ENCODE assay signal across 17 mouse cellular contexts in genomic region chr5:40331237-40331636, GRCm38 (mm10).
A peak's percentile ranks its signal among the peaks of the same experiment; 100 is the strongest.
DNase-seq lines count a peak whose midpoint lies in the region; ATAC-seq and TF ChIP-seq lines count a peak whose summit lies in the region.
"Had no signal": no experiment of that assay in that cellular context is flagged by ENCODE, and none has a peak within 500 bp of the region (broad histone marks: within the 10 kb centered on the region; RNA-seq: fewer than 3 reads in every experiment).

No protein-coding gene starts in this region.

- no peaks in the 10 kb centered on the region for H3K36me3 ChIP-seq in limb, embryonic 11.5 days (ENCODE audit: control insufficient read depth, insufficient read depth, low read length)
- no peaks in the 10 kb centered on the region for H3K36me3 ChIP-seq in limb, embryonic 10.5 days
- no peaks in the 10 kb centered on the region for H3K36me3 ChIP-seq in embryonic facial prominence, embryonic 10.5 days (replicated peaks)
- no peaks in the 10 kb centered on the region for H3K36me3 ChIP-seq in forebrain, postnatal 0 days (ENCODE audit: insufficient read depth)
- no peaks in the 10 kb centered on the region for H3K36me3 ChIP-seq in neural tube, embryonic 15.5 days
- H3K36me3 ChIP-seq in kidney, embryonic 15.5 days = no peaks in the 10 kb centered on the region
- H3K36me3 ChIP-seq in heart, adult 2 months (ENCODE audit: control insufficient read depth, insufficient read depth, low read length) = no peaks in the 10 kb centered on the region
- H3K36me3 ChIP-seq: heart, embryonic 10.5 days; hindbrain, embryonic 10.5 days had no signal

- no peak overlapping the region for H3K4me3 ChIP-seq in limb, embryonic 11.5 days (ENCODE audit: low read depth, low read length)
- H3K4me3 ChIP-seq in limb, embryonic 10.5 days = no peak overlapping the region
- no peak overlapping the region for H3K4me3 ChIP-seq in embryonic facial prominence, embryonic 10.5 days
- no peak overlapping the region for H3K4me3 ChIP-seq in forebrain, postnatal 0 days (ENCODE audit: low read depth, low read length)
- H3K4me3 ChIP-seq in neural tube, embryonic 15.5 days (replicated peaks) = no peak overlapping the region
- no peak overlapping the region for H3K4me3 ChIP-seq in kidney, embryonic 15.5 days (replicated peaks)
- no peak overlapping the region for H3K4me3 ChIP-seq in heart, adult 2 months
- H3K4me3 ChIP-seq: heart, embryonic 10.5 days; hindbrain, embryonic 10.5 days; megakaryocyte, embryonic 14.5 days had no signal

- intact Hi-C loops in heart, adult 2 months (cut with DNase I) = no loop called here

- TF ChIP-seq CTCF in forebrain, postnatal 0 days (IDR thresholded peaks at IDR 0.05; ENCODE audit: low read depth) = no peak
- no peak for TF ChIP-seq CTCF in heart, adult 2 months (IDR thresholded peaks at IDR 0.05)

- no peaks in the 10 kb centered on the region for H3K9me3 ChIP-seq in limb, embryonic 11.5 days (ENCODE audit: control insufficient read depth, low read length)
- no peaks in the 10 kb centered on the region for H3K9me3 ChIP-seq in limb, embryonic 10.5 days (replicated peaks)
- H3K9me3 ChIP-seq in embryonic facial prominence, embryonic 10.5 days = no peaks in the 10 kb centered on the region
- H3K9me3 ChIP-seq in forebrain, postnatal 0 days (ENCODE audit: low read length) = no peaks in the 10 kb centered on the region
- no peaks in the 10 kb centered on the region for H3K9me3 ChIP-seq in neural tube, embryonic 15.5 days (replicated peaks)
- H3K9me3 ChIP-seq in kidney, embryonic 15.5 days (replicated peaks) = no peaks in the 10 kb centered on the region
- H3K9me3 ChIP-seq: heart, embryonic 10.5 days; hindbrain, embryonic 10.5 days; megakaryocyte, embryonic 14.5 days had no signal

- WGBS in limb, embryonic 11.5 days = 63% methylated on average over 1 of the region's 1 CpGs
- 74% methylated on average over 1 of the region's 1 CpGs for WGBS in limb, embryonic 10.5 days
- WGBS in embryonic facial prominence, embryonic 10.5 days = 56% methylated on average over 1 of the region's 1 CpGs
- WGBS in forebrain, postnatal 0 days = 31% methylated on average over 1 of the region's 1 CpGs
- 68% methylated on average over 1 of the region's 1 CpGs for WGBS in neural tube, embryonic 15.5 days
- 45% methylated on average over 1 of the region's 1 CpGs for WGBS in kidney, embryonic 15.5 days
- 76% methylated on average over 1 of the region's 1 CpGs for WGBS in heart, adult 2 months

- no peak for DNase-seq in limb, embryonic 11.5 days (ENCODE audit: low spot score)
- no peak for DNase-seq in limb, embryonic 10.5 days (ENCODE audit: low spot score)
- peak; percentile 10 for DNase-seq in embryonic facial prominence, embryonic 10.5 days (ENCODE audit: low spot score)
- no peak for DNase-seq in forebrain, postnatal 0 days
- no peak for DNase-seq in heart, adult 2 months
- DNase-seq: adrenal gland, postnatal 10 days; cerebellum, adult 11 months; cerebellum, postnatal 10 days; kidney, adult 9 months; lung, adult 2 months; thymus, postnatal 14 days had no signal

- H3K27ac ChIP-seq in limb, embryonic 11.5 days (replicated peaks; ENCODE audit: low read depth, low read length) = no peak overlapping the region
- H3K27ac ChIP-seq in limb, embryonic 10.5 days = no peak overlapping the region
- H3K27ac ChIP-seq in embryonic facial prominence, embryonic 10.5 days (replicated peaks) = no peak overlapping the region
- no peak overlapping the region for H3K27ac ChIP-seq in forebrain, postnatal 0 days (ENCODE audit: low read depth, low read length)
- H3K27ac ChIP-seq in neural tube, embryonic 15.5 days (replicated peaks) = no peak overlapping the region
- H3K27ac ChIP-seq in kidney, embryonic 15.5 days = no peak overlapping the region
- H3K27ac ChIP-seq in heart, adult 2 months = no peak overlapping the region
- H3K27ac ChIP-seq: heart, embryonic 10.5 days; hindbrain, embryonic 10.5 days had no signal

- peak; percentile 51; the same call in 1 of the 2 replicates for ATAC-seq in limb, embryonic 11.5 days (ENCODE audit: insufficient number of reproducible peaks, low FRiP score, low TSS enrichment, low read depth)
- ATAC-seq in forebrain, postnatal 0 days = peak; percentile 16; the same call in 1 of the 2 replicates
- 0 out of 2 replicates have a peak, but pooled peaks have one; percentile 24 for ATAC-seq in neural tube, embryonic 15.5 days (ENCODE audit: low FRiP score)
- no peak for ATAC-seq in kidney, embryonic 15.5 days (replicated peaks; ENCODE audit: low FRiP score)
- ATAC-seq: midbrain, embryonic 16.5 days had no signal

- H3K27me3 ChIP-seq in limb, embryonic 11.5 days (ENCODE audit: control insufficient read depth, insufficient read depth, low read length) = no peaks in the 10 kb centered on the region
- no peaks in the 10 kb centered on the region for H3K27me3 ChIP-seq in limb, embryonic 10.5 days (ENCODE audit: low read depth, poor library complexity, severe bottlenecking)
- no peaks in the 10 kb centered on the region for H3K27me3 ChIP-seq in embryonic facial prominence, embryonic 10.5 days (replicated peaks; ENCODE audit: low read depth, poor library complexity, severe bottlenecking)
- H3K27me3 ChIP-seq in forebrain, postnatal 0 days (ENCODE audit: insufficient read depth, low read length) = no peaks in the 10 kb centered on the region
- no peaks in the 10 kb centered on the region for H3K27me3 ChIP-seq in neural tube, embryonic 15.5 days (replicated peaks)
- no peaks in the 10 kb centered on the region for H3K27me3 ChIP-seq in kidney, embryonic 15.5 days
- H3K27me3 ChIP-seq in heart, adult 2 months (ENCODE audit: control insufficient read depth, insufficient read depth, low read length) = no peaks in the 10 kb centered on the region
- H3K27me3 ChIP-seq: megakaryocyte, embryonic 14.5 days had no signal

- no peak overlapping the region for H3K9ac ChIP-seq in limb, embryonic 11.5 days (ENCODE audit: low read length)
- no peak overlapping the region for H3K9ac ChIP-seq in forebrain, postnatal 0 days
- no peak overlapping the region for H3K9ac ChIP-seq in neural tube, embryonic 15.5 days (replicated peaks)
- H3K9ac ChIP-seq in kidney, embryonic 15.5 days = no peak overlapping the region
- no peak overlapping the region for H3K9ac ChIP-seq in heart, adult 2 months (ENCODE audit: low read depth, low read length)

- H3K79me2 ChIP-seq in heart, adult 2 months (replicated peaks; ENCODE audit: control insufficient read depth, insufficient read depth, low read length) = no peaks in the 10 kb centered on the region

- no peak for TF ChIP-seq POLR2A in heart, adult 2 months (IDR thresholded peaks at IDR 0.05; ENCODE audit: insufficient read depth, low read depth, low read length)

- no peak overlapping the region for H3K4me2 ChIP-seq in limb, embryonic 11.5 days (ENCODE audit: low read depth, severe bottlenecking)
- no peak overlapping the region for H3K4me2 ChIP-seq in forebrain, postnatal 0 days (ENCODE audit: low read depth)
- H3K4me2 ChIP-seq in neural tube, embryonic 15.5 days = no peak overlapping the region
- H3K4me2 ChIP-seq in kidney, embryonic 15.5 days = no peak overlapping the region

- H3K4me1 ChIP-seq in limb, embryonic 11.5 days (ENCODE audit: control insufficient read depth, insufficient read depth, low read length) = no peaks in the 10 kb centered on the region
- H3K4me1 ChIP-seq in limb, embryonic 10.5 days = no peaks in the 10 kb centered on the region
- no peaks in the 10 kb centered on the region for H3K4me1 ChIP-seq in embryonic facial prominence, embryonic 10.5 days
- no peaks in the 10 kb centered on the region for H3K4me1 ChIP-seq in forebrain, postnatal 0 days (ENCODE audit: insufficient read depth)
- H3K4me1 ChIP-seq in neural tube, embryonic 15.5 days = no peaks in the 10 kb centered on the region
- no peaks in the 10 kb centered on the region for H3K4me1 ChIP-seq in kidney, embryonic 15.5 days
- H3K4me1 ChIP-seq in heart, adult 2 months (ENCODE audit: control insufficient read depth, insufficient read depth, low read length) = no peaks in the 10 kb centered on the region
- H3K4me1 ChIP-seq: heart, embryonic 10.5 days; hindbrain, embryonic 10.5 days; megakaryocyte, embryonic 14.5 days had no signal

- no peak for TF ChIP-seq EP300 in heart, adult 2 months (IDR thresholded peaks at IDR 0.05; ENCODE audit: insufficient read depth, low read depth, low read length)
